Comparison of ENCODE assay signal across 8 mouse cellular contexts in genomic region chr4:145025409-145025762, GRCm38 (mm10).
DNase-seq lines count a peak whose midpoint lies in the region; ATAC-seq and TF ChIP-seq lines count a peak whose summit lies in the region.

No protein-coding gene starts in this region.

- H3K4me3 ChIP-seq in left cerebral cortex, adult 2 months: no peak overlapping the region
- H3K4me3 ChIP-seq in gastrocnemius, adult 2 months: peak overlapping the region; percentile 25
- no peak overlapping the region for H3K4me3 ChIP-seq in kidney, embryonic 15.5 days (replicated peaks)
- no peak overlapping the region for H3K4me3 ChIP-seq in stomach, postnatal 0 days (ENCODE audit: low read depth, low read length)

- TF ChIP-seq CTCF in left cerebral cortex, adult 2 months (IDR thresholded peaks at IDR 0.05): no peak
- no peak for TF ChIP-seq CTCF in gastrocnemius, adult 2 months (IDR thresholded peaks at IDR 0.05)
- TF ChIP-seq CTCF in stomach, postnatal 0 days (IDR thresholded peaks at IDR 0.05; ENCODE audit: low read depth): no peak

- peak overlapping the region; percentile 6; the same call in 1 of the 2 replicates for H3K27ac ChIP-seq in left cerebral cortex, adult 2 months
- H3K27ac ChIP-seq in gastrocnemius, adult 2 months: peak overlapping the region; percentile 88
- H3K27ac ChIP-seq in kidney, embryonic 15.5 days: peak overlapping the region; percentile 91
- H3K27ac ChIP-seq in stomach, postnatal 0 days (replicated peaks): peak overlapping the region; percentile 84

- WGBS in kidney, embryonic 15.5 days: 43% methylated on average over 7 of the region's 7 CpGs
- 48% methylated on average over 7 of the region's 7 CpGs for WGBS in stomach, postnatal 0 days

- H3K4me2 ChIP-seq in kidney, embryonic 15.5 days: no peak overlapping the region
- H3K4me2 ChIP-seq in stomach, postnatal 0 days (replicated peaks; ENCODE audit: low read depth): no peak overlapping the region

- no peaks in the 10 kb centered on the region for H3K27me3 ChIP-seq in kidney, embryonic 15.5 days
- H3K27me3 ChIP-seq in stomach, postnatal 0 days (ENCODE audit: control insufficient read depth, insufficient read depth, low read length): no peaks in the 10 kb centered on the region

- no peaks in the 10 kb centered on the region for H3K9me3 ChIP-seq in kidney, embryonic 15.5 days (replicated peaks)
- no peaks in the 10 kb centered on the region for H3K9me3 ChIP-seq in stomach, postnatal 0 days (ENCODE audit: control insufficient read depth, low read length)

- no peak for DNase-seq in left cerebral cortex, adult 2 months (ENCODE audit: extremely low spot score in 1 of 2, low spot score in 2 of 2)
- no peak for DNase-seq in left cerebral cortex, adult 8-10 months (ENCODE audit: low spot score in 2 of 2)
- DNase-seq in cerebellum, adult 18-20 months: peak; percentile 77 to 86
- peak; percentile 76 for DNase-seq in gastrocnemius, adult 2 months
- no peak for DNase-seq in stomach, postnatal 0 days (ENCODE audit: low spot score)
- no peak for DNase-seq in embryo, embryonic 9.5 days (ENCODE audit: extremely low spot score)
- DNase-seq in frontal cortex, adult 2 months (ENCODE audit: extremely low spot score in 1 of 2, low spot score in 1 of 2): no peak

- intact Hi-C loops in left cerebral cortex, adult 2 months (cut with DNase I): loop anchor here (2.0 kb wide), 1 partner anchor 135 kb away; no protein-coding TSS in a partner anchor
- intact Hi-C loops in gastrocnemius, adult 2 months (cut with DNase I): loop anchor here (1.0 kb wide), 1 partner anchor 133 kb away; the partner anchor contains the start of gene Dhrs3

- H3K36me3 ChIP-seq in kidney, embryonic 15.5 days: 0 out of 2 replicates have a peak, but pooled peaks cover 5% of the 10 kb centered on the region
- H3K36me3 ChIP-seq in stomach, postnatal 0 days (ENCODE audit: control insufficient read depth, insufficient read depth, low read length): no peaks in the 10 kb centered on the region

- no peak for TF ChIP-seq EP300 in stomach, postnatal 0 days (optimal IDR thresholded peaks at IDR 0.05)

- H3K9ac ChIP-seq in kidney, embryonic 15.5 days: 0 out of 2 replicates have a peak overlapping the region, but pooled peaks have one; percentile 26
- H3K9ac ChIP-seq in stomach, postnatal 0 days (ENCODE audit: low read length): peak overlapping the region; percentile 31; the same call in 1 of the 2 replicates

- peaks cover 62% of the 10 kb centered on the region for H3K4me1 ChIP-seq in kidney, embryonic 15.5 days
- H3K4me1 ChIP-seq in stomach, postnatal 0 days (replicated peaks; ENCODE audit: control insufficient read depth, insufficient read depth): peaks cover 10% of the 10 kb centered on the region

- 0 out of 2 replicates have a peak, but pooled peaks have one; percentile 3 for ATAC-seq in kidney, embryonic 15.5 days (replicated peaks; ENCODE audit: low FRiP score)
- ATAC-seq in stomach, postnatal 0 days (ENCODE audit: low FRiP score, low TSS enrichment): no peak

Comparison
In these comparisons a context has a peak if more than half of its experiments do, and no peak if none do; other contexts are left out.
1. DNase-seq: peak in cerebellum, adult 18-20 months (2 of 2) and gastrocnemius, adult 2 months (single experiment); none in left cerebral cortex, adult 2 months (0 of 2), left cerebral cortex, adult 8-10 months (0 of 2), stomach, postnatal 0 days (single experiment), embryo, embryonic 9.5 days (single experiment) and frontal cortex, adult 2 months (0 of 2).
2. H3K27ac ChIP-seq: peak in every context shown above with its lines; median percentile 91 in kidney, embryonic 15.5 days; 88 in gastrocnemius, adult 2 months; 84 in stomach, postnatal 0 days; 6 in left cerebral cortex, adult 2 months.